Mouse (Mus musculus): ENCODE measurements around the gene Vamp5.
A peak's percentile ranks its signal among the peaks of the same experiment; 100 is the strongest.

- no peak for TF ChIP-seq POLR2A (IDR thresholded peaks at IDR 0.05; ENCODE audit: insufficient read depth, low read depth, low read length)
- peak; percentile 95 for TF ChIP-seq CTCF (IDR thresholded peaks at IDR 0.05)
- 0 out of 2 replicates have a peak, but pooled peaks have one; percentile 46 for TF ChIP-seq EP300 (IDR thresholded peaks at IDR 0.05; ENCODE audit: insufficient read depth, low read depth, low read length)
Observed at GRCm38 (mm10) chr6:72401875-72402274, 21.6 kb upstream of the Vamp5 start.

Data from heart, adult 2 months (tissue).